Mouse (Mus musculus) limb, embryonic 11.5 days (tissue): ENCODE results near the gene Psenen. TPM values are rescaled to one million over a fixed set of nuclear protein-coding genes. Genes with fewer than 3 reads are reported as not detected.

ENCODE experiments used
- ATAC-seq: fragments of 200-750 bp; cut with Nextera tagmentation; 2 replicates; pipeline ENCODE4 v1.8.0; 2017; ENCODE audit warnings: low read depth; ENCODE audit not compliant: insufficient number of reproducible peaks, low FRiP score, low TSS enrichment
- DNase-seq: peaks from one replicate; pipeline ENCODE4 v3.0.0-alpha.2; 2015; ENCODE audit warnings: low spot score
- H3K27ac ChIP-seq: fragments of 300-500 bp; sonication (generic); replicated peaks from 2 replicates; pipeline ENCODE4 v1.5.1; 2014; ENCODE audit warnings: low read depth, mild to moderate bottlenecking, low read length
- H3K27me3 ChIP-seq: fragments of 300-500 bp; sonication (generic); 2 replicates; pipeline ENCODE4 v1.6.1; 2014; ENCODE audit warnings: mild to moderate bottlenecking, low read length, mixed read lengths; ENCODE audit not compliant: control insufficient read depth, insufficient read depth
- H3K36me3 ChIP-seq: fragments of 300-500 bp; sonication (generic); 2 replicates; pipeline ENCODE4 v1.6.1; 2014; ENCODE audit warnings: mild to moderate bottlenecking, low read length, moderate library complexity, mixed read lengths; ENCODE audit not compliant: control insufficient read depth, insufficient read depth
- H3K4me1 ChIP-seq: fragments of 300-500 bp; sonication (generic); 2 replicates; pipeline ENCODE4 v1.6.1; 2014; ENCODE audit warnings: low read length, mixed read lengths; ENCODE audit not compliant: control insufficient read depth, insufficient read depth
- H3K4me2 ChIP-seq: fragments of 300-500 bp; sonication (generic); 2 replicates; pipeline ENCODE4 v1.6.1; 2014; ENCODE audit warnings: low read depth, mild to moderate bottlenecking, moderate library complexity; ENCODE audit not compliant: severe bottlenecking
- H3K4me3 ChIP-seq: fragments of 300-500 bp; sonication (generic); 2 replicates; pipeline ENCODE4 v1.5.1; 2014; ENCODE audit warnings: low read depth, low read length
- H3K9ac ChIP-seq: fragments of 300-500 bp; sonication (generic); 2 replicates; pipeline ENCODE4 v1.6.1; 2014; ENCODE audit warnings: mild to moderate bottlenecking, low read length
- H3K9me3 ChIP-seq: fragments of 300-500 bp; sonication (generic); 2 replicates; pipeline ENCODE4 v1.6.1; 2016; ENCODE audit warnings: low read length; ENCODE audit not compliant: control insufficient read depth
- WGBS: fragments of 180-500 bp; shearing (Covaris S2); extraction: QIAGEN DNeasy Blood & Tissue Kit; methylation state at CpG from one replicate; pipeline ENCODE4 v1.1.7; 2014; 5-methylcytosine and 5-hydroxymethylcytosine counted together
- polyA plus RNA-seq: library from polyadenylated mRNA; unstranded; fragments of >200 nt; fragmentation: Nextera tagmentation; extraction: Ambion mirVana; gene quantifications from 2 replicates; pipeline ENCODE4 v1.2.1, GENCODE M21; 2014

The Psenen gene
- polyA plus RNA-seq, 1 experiment from 2014 or later: 123 TPM

- DNase-seq (no peak), ATAC-seq (no peak; the same call in 1 of the 2 replicates)
- Histone ChIP-seq H3K4me2 (peak overlapping the region; percentile 53), H3K9me3 (no peaks in the 10 kb centered on the region), H3K9ac (peak overlapping the region; percentile 81; the same call in 1 of the 2 replicates), H3K36me3 (peaks cover 8% of the 10 kb centered on the region; the same call in 1 of the 2 replicates), H3K27me3 (no peaks in the 10 kb centered on the region), H3K4me3 (peak overlapping the region; percentile 71), H3K27ac (peak overlapping the region; percentile 92; the same call in 1 of the 2 replicates), H3K4me1 (peaks cover 6% of the 10 kb centered on the region)
- WGBS: 25% methylated on average over 6 of the region's 6 CpGs
Observed at GRCm38 (mm10) chr7:30563906-30564280, 466 bp upstream of the Psenen start.

GRCm38 (mm10) chr7:30562526-30563116, 806 bp downstream of the Psenen start:
- DNase-seq (no peak), ATAC-seq (no peak; the same call in 1 of the 2 replicates)
- H3K36me3 ChIP-seq: peaks cover 3% of the 10 kb centered on the region; the same call in 1 of the 2 replicates
- WGBS: 3% methylated on average over 27 of the region's 27 CpGs
- peaks cover 11% of the 10 kb centered on the region for H3K4me1 ChIP-seq
- H3K9ac ChIP-seq: peak overlapping the region; percentile 44
- no peaks in the 10 kb centered on the region for H3K27me3 ChIP-seq
- H3K4me2 ChIP-seq: peak overlapping the region; percentile 53
- peak overlapping the region; percentile 71 for H3K4me3 ChIP-seq
- H3K27ac ChIP-seq: peak overlapping the region; percentile 92; the same call in 1 of the 2 replicates
- H3K9me3 ChIP-seq: no peaks in the 10 kb centered on the region

- no peak for ATAC-seq
- no peak overlapping the region for H3K4me2 ChIP-seq
- H3K27ac ChIP-seq: no peak overlapping the region
- peaks cover 11% of the 10 kb centered on the region for H3K4me1 ChIP-seq
- no peaks in the 10 kb centered on the region for H3K9me3 ChIP-seq
- H3K36me3 ChIP-seq: peaks cover 8% of the 10 kb centered on the region; the same call in 1 of the 2 replicates
- WGBS: 72% methylated on average over 2 of the region's 2 CpGs
- no peak for DNase-seq
- no peaks in the 10 kb centered on the region for H3K27me3 ChIP-seq
- no peak overlapping the region for H3K4me3 ChIP-seq
- peak overlapping the region; percentile 24; the same call in 1 of the 2 replicates for H3K9ac ChIP-seq
Observed at GRCm38 (mm10) chr7:30560296-30560695, 3.1 kb downstream of the Psenen start.

GRCm38 (mm10) chr7:30559443-30559954, 3.9 kb downstream of the Psenen start, which contains the start of gene Lin37:
TSS of gene Lin37 (minus strand) at chr7:30559838.
- no peak within 1 kb of the TSS for H3K27ac ChIP-seq

GRCm38 (mm10) chr7:30558656-30559442, 4.6 kb downstream of the Psenen start:
- WGBS: 17% methylated on average over 12 of the region's 12 CpGs
- H3K27me3 ChIP-seq: no peaks in the 10 kb centered on the region
- H3K27ac ChIP-seq: no peak overlapping the region
- DNase-seq (no peak), ATAC-seq (no peak)
- peak overlapping the region; percentile 76 for H3K4me2 ChIP-seq
- peak overlapping the region; percentile 39 for H3K4me3 ChIP-seq
- H3K36me3 ChIP-seq: peaks cover 8% of the 10 kb centered on the region; the same call in 1 of the 2 replicates
- H3K4me1 ChIP-seq: peaks cover 6% of the 10 kb centered on the region
- H3K9me3 ChIP-seq: no peaks in the 10 kb centered on the region
- peak overlapping the region; percentile 62 for H3K9ac ChIP-seq

More at GRCm38 (mm10) chr7:30559443-30559954, 3.9 kb downstream of the Psenen start, which contains the start of gene Lin37:
- peak within 1 kb of the TSS; percentile 76 for H3K4me2 ChIP-seq
- under 1% methylated on average over 20 of the region's 20 CpGs for WGBS
- no peaks in the 10 kb centered on the region for H3K27me3 ChIP-seq
- H3K36me3 ChIP-seq: peaks cover 8% of the 10 kb centered on the region; the same call in 1 of the 2 replicates
- peak; percentile 94 for DNase-seq
- no peaks in the 10 kb centered on the region for H3K9me3 ChIP-seq
- H3K9ac ChIP-seq: peak within 1 kb of the TSS; percentile 62
- H3K4me1 ChIP-seq: peaks cover 11% of the 10 kb centered on the region
- peak; percentile 78 for ATAC-seq
- H3K4me3 ChIP-seq: peak within 1 kb of the TSS; percentile 39

GRCm38 (mm10) chr7:30557901-30558514, 5.4 kb downstream of the Psenen start:
- no peak overlapping the region for H3K4me2 ChIP-seq
- H3K4me3 ChIP-seq: peak overlapping the region; percentile 39; the same call in 1 of the 2 replicates
- 87% methylated on average over 13 of the region's 13 CpGs for WGBS
- H3K4me1 ChIP-seq: peaks cover 11% of the 10 kb centered on the region
- peaks cover 8% of the 10 kb centered on the region; the same call in 1 of the 2 replicates for H3K36me3 ChIP-seq
- no peak overlapping the region for H3K9ac ChIP-seq
- no peak overlapping the region for H3K27ac ChIP-seq
- no peaks in the 10 kb centered on the region for H3K9me3 ChIP-seq
- H3K27me3 ChIP-seq: no peaks in the 10 kb centered on the region
- DNase-seq (no peak), ATAC-seq (no peak)

GRCm38 (mm10) chr7:30556894-30557536, 6.4 kb downstream of the Psenen start:
- H3K4me1 ChIP-seq: peaks cover 14% of the 10 kb centered on the region
- 93% methylated on average over 18 of the region's 18 CpGs for WGBS
- no peak for DNase-seq
- H3K4me2 ChIP-seq: no peak overlapping the region
- no peak overlapping the region for H3K9ac ChIP-seq
- no peak overlapping the region for H3K27ac ChIP-seq
- H3K27me3 ChIP-seq: no peaks in the 10 kb centered on the region
- ATAC-seq: no peak
- H3K9me3 ChIP-seq: no peaks in the 10 kb centered on the region
- H3K4me3 ChIP-seq: no peak overlapping the region
- H3K36me3 ChIP-seq: peaks cover 8% of the 10 kb centered on the region; the same call in 1 of the 2 replicates
